Mouse (Mus musculus): Measurements from ENCODE around the gene Hmgb2. TPM values are rescaled to one million over a fixed set of nuclear protein-coding genes. Genes with fewer than 3 reads are reported as not detected.
A peak's percentile ranks its signal among the peaks of the same experiment; 100 is the strongest.
"Not testable (repeated sequence)": the region's sequence is repeated elsewhere in the genome, so short reads cannot be mapped to it uniquely, and the experiment has no call there.

Hmgb2 gene
- total RNA-seq, 2 experiments from 2014 or later = 159 to 180 TPM

DNA sequence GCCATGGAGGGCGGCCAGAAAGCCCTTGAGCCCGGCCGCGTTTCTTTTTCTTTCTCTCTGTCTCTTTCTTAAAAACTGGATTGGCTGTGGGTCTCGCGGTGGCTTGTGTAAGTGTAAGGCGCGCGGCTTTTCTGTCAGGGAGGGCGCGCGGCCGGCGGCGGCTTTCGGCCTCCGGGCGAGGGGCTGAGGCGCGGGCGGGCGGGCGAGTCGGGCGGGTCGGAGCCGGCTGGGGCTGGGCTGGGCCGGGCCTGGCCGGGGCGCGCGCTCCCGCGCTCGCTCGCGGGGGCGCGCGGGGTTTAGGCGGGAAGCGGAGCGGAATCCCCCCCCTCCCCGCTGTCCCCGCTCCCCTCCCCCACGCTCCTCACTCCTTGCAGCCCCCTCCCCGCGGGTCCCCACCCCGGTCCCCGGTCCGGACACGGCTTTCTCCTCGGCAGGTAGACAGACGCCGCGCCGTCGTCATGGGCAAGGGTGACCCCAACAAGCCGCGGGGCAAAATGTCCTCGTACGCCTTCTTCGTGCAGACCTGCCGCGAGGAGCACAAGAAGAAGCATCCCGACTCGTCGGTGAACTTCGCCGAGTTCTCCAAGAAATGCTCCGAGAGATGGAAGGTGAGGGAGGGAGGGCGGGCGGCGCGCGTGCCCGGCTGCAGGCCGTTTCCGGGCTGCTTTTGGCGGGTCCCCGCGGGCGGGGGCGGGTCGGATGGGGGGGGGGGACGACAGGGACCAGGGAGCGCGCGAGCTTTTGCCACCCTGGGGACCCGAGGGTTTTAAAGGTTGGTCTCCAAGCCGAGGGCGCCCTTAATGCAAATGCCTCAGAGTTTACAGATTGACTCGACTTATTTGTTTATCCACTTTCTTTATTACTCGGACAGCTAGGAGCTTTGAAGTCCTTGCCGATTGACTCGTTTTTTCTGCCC, 692 bp downstream of the Hmgb2 start:
- DNase-seq = peak; percentile 51

GRCm38 (mm10) chr8:57513178-57513661, 1.5 kb downstream of the Hmgb2 start:
- DNase-seq = not testable (repeated sequence)

- DNase-seq = not testable (repeated sequence)
These were observed 5.0 kb downstream of the Hmgb2 start for GRCm38 (mm10) chr8:57516685-57517084.

GRCm38 (mm10) chr8:57517723-57518122, 6.0 kb downstream of the Hmgb2 start:
- DNase-seq = no peak

DNA sequence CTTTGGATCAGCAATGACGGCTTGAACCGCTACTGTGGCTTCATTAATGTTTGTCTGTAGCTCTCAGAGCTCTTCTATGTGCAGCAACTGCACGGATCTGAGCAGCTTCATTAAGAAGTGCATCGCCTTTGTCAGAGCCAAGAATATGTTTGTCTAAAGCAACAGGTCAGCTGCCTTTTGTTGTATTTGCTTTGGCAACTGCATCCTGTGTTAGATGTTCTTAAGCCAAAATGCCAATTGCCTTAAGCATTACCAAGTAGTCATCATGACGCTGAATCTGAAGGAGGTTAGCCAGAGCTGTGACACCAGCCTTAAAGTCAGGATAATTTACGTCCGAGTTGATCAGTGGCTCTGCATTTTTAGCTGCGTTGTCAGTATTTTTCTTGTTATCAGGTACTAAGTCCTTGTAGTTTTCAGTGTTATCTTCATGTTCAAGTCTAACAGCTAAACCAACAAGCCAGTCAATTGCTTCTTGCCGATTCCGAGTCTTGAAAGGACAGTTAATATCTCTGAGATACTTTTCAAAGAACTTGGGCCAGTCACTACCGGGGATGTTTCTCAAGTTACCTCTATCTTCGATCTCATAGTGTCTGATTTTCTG, 8.6 kb downstream of the Hmgb2 start:
- DNase-seq = no peak

DNA sequence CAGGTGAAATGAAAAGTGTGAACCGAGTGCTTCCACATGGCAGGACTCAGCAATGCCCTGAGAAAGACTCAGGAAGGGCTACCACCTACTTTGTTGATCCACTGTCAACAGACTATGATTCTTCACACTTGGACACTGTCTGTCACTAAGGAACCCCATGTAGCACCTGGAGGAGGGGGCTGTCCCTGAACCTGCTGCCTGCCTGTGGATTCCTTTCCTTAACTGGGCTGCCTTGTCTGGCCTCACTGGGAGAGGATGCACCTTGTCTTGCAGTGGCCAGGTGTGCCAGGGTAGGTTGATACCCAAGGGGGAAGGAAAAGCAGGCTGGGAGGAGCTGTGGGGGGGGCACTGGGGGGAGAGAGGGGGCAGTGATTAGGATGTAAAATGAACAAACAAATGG, 16.3 kb downstream of the Hmgb2 start:
- DNase-seq = no peak

DNA sequence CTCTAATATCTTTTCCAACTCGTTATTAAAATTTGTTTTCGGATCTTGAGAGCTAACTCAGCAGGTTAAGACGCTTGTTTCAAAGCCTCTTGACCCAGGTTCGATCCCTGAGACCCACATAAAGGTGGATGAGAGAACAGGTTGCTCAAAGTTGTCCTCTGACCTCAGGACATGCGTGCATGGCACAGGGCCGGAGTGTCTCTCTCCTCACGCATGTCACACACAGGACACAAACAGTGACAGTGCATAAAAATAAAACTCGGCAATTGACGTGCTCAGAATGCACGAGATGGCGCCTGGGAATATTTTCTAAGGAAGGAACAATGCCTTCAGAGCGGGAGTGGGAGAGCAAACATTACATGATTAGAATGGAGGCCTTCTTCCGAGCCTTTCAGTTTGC, 18.5 kb downstream of the Hmgb2 start:
- DNase-seq = no peak

GRCm38 (mm10) chr8:57530666-57531349, 19.1 kb downstream of the Hmgb2 start:
- peak; percentile 89 for DNase-seq

DNA sequence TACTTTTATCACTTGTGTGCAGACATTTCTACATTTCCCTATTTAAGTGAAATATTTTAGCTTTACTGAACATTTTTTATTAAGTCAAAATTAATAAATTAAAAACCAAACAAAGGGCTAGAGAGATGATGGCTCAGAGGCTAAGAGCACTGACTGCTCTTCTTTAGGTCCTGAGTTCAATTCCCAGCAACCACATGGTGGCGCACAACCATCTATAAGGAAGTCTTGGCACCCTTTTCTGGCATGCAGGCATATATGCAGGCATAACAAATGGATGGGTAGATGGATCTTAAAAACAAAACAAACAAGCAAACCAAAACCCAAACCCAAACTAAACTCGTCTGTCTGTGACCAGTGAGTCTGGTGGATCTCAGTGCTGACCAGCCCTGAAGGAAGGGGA, 20.5 kb downstream of the Hmgb2 start:
- DNase-seq = no peak

DNA sequence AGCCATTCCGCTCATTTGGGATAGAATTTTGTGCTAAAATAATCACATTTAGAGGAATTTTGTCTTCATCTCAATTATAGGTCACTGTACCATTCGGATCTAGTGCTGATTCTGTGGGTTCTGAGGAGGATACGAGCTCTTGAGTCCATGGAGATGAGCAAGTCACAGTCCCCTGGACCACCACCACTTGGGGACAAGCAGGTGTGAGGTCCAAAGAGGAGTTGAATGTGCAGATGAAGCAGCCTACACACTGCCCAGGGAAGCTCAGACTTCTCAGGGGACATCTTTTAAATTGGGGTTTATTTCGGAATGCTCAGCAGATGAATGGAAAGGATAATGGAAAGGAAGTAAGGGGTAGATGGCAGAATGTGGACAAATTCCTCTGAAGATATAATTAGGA, 21.4 kb downstream of the Hmgb2 start:
- DNase-seq = no peak

DNA sequence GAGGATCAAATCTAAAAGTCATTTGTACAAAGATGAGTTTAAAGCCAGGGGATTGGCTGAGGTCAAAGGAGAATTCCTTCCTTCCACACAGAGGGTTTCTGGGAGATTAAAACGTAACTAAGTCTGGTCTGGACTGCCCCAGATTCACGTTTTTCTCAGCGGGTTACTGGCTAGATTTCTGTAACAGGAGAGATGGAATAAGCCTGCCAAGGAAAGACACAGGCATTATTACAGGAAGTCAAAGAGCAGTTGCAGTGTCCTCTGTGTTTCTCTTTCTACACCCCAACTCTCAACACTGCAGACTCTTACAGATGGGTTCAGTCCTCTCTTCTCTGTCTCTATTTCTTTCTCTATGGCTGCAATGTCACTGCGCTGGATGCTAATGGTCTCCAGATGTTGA, 22.8 kb downstream of the Hmgb2 start:
- no peak for DNase-seq

DNA sequence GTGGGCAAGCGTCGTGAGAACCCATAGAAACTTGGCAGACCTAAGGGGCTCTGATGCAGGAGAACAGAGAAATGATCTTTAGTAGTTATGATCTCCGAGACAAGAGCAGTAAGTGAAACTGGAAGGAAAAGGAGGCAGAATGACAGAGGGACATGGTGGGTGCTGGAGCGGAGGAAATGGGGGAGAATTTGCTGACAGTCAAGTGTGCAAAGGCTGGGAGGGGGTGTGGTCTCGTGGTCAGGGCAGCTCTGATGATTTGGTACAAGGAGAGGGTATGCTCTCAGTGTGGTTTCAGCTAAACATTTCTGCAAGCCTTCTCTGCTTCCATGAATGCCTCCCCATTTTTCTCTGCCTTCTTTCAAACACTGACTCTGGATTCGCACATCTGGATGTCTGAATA, 24.5 kb downstream of the Hmgb2 start:
- DNase-seq = no peak

- DNase-seq = no peak
These were observed 26.9 kb downstream of the Hmgb2 start for GRCm38 (mm10) chr8:57538601-57539000.

DNA sequence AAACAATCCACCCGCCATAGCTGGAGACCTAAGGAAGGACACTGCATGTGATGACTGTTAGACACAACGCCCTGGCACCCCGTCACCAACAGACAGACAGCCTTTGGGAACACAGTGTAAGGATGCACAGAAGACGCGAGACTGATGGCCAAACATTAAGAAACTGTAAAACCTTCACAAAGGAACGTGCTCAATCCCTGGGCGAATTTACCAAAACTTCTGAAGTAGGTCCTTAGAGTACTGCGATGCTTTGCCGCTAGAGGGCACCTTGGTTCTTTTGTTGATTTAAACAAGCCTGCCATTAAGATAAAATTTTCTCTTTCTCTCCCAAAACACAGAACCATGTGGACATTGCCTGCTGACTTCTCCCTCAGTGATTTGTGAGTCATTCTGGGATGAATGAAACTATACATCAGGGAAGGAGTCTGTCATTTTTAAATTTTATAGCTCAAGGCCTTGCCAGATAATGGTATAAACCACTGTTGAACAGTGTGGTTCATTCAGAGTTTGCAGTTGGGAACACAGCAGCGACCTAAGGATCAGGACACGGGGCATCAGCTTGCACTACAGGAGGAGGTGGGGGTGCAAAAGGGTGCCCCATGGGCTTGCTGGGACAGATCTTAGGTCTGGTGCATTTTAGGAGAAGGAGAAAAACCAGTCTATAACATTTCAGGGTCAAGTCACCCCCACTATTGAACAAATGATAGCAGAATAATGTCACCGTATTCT, 28.6 kb downstream of the Hmgb2 start:
- DNase-seq = peak; percentile 81

DNA sequence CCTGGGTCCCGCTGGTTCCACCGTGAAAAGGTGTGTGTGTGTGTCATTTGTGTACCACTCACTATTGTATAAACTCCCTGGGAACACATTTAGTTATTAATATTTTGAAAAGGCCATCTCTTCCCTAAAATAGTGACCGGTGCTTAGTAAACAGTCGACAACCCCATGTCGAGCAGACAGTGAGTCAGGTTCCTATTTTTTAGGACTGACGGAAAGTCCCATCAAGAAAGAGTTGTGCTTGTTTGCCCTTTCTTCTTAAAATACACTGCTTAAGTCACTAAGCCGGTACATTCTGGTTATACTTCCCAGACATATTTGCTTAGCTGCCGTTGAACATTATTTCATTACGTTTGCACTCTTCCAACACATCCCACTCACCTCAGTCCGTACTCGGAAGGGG, 29.2 kb downstream of the Hmgb2 start:
- no peak for DNase-seq

GRCm38 (mm10) chr8:57541405-57541804, 29.7 kb downstream of the Hmgb2 start:
- no peak for DNase-seq

DNA sequence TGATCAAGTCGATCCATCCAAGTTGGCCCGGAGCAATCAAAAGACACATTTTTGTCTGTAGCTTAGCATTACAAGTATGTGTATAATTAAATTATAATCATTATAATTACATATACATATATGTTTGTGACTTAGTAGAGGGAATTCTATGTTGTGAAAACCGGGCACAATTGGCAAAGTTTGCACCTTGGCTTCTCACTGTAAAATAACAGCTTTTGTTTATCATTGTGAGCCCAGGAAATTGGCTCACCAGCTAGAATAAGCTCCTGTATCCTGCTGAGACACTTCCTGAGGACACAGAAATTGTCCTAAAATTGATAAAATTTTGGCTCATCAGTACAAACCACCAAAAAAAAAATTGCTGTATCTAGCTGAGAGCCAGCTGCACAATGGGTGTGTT, 34.7 kb downstream of the Hmgb2 start:
- no peak for DNase-seq

- no peak for DNase-seq
These were observed 35.1 kb downstream of the Hmgb2 start for GRCm38 (mm10) chr8:57546834-57547233.

DNA sequence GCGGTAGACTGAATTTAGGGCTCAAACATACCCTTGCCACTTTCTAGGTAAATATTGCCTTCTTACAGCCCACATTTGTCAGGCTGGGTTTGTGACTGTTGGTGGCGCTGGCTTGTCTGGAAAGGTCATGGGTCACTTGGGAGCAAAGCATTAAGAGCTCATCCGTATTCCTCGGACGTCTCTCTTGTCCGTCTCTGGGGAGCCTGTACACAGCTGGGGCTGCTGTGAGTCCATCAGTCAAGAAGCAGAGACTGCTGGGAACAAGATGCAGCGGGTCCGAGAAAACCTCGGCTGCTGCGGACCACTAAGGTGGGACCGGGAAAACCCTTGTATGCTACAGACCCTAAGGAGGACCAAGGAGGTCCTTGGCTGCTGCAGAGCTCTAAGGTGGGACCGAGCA, 35.9 kb downstream of the Hmgb2 start:
- no peak for DNase-seq

DNA sequence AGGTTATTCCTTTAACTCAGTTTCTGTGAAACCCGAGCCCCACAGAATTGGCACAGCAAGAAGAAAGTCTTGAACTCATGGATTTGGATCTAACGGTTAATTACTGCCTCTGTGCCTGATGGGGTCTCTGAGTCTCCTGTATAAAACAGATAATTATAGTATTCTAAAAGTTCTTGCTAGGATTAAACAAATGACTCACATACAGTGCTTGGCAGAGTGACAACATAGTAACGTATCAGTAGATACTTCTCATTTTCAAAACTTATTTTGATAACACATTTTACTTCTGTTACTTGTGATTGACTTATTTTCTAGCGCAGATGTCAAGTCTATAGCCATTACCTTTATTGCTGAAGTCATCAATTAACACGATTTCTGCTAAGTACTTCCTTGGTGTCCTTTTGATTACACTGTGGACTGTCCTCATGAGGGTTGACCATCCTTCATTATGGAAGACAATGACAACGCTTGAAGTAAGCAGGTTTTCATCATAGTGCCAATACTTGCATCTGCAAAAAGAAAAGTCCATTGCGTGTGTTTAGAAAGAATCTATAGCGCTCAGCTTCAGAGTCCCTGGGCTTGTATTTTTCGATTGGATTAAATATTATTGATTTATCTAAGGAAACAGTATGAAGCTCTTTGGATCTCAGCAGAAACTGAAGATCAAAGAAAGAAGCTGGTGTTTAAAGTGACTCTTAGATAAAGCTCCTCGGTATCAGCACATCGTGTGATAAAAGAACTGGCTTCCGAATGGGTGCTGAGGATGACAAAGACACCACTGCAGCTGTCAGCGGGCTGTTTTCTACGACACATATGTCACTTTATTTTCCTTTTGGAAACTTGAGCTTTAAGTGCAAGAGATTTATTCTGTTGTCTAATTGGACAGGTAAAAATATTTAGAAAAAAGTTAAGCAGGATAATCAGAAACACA, 40.7 kb downstream of the Hmgb2 start:
- DNase-seq = no peak

DNA sequence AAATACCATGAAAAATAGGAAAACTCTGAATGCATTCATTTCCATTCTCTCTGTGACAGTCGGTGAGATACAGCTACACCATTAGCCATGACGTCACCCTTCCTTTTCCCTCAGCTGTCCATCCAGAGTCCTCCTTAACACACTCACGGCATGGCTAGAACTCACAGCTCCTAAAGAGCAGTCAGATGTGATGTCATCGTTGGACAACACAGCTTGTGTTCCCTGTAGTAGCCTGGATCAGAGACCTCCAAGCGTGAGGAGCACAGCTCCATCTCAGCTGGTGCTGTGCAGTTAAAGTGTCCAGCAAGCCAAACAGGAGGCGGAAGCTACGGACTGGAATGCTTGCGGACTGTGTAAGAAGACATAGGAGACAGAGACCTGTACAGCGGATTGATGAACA, 49.2 kb downstream of the Hmgb2 start:
- no peak for DNase-seq

All from heart, postnatal 4 days (tissue).